Mouse (Mus musculus) R1 (cell line): ENCODE results near the gene Zbtb14.

ENCODE experiments used
- DNase-seq: peaks from one replicate; pipeline ENCODE4 v3.0.0-alpha.2; 2018; ENCODE audit warnings: low read depth, low spot score

Zbtb14 gene

DNA sequence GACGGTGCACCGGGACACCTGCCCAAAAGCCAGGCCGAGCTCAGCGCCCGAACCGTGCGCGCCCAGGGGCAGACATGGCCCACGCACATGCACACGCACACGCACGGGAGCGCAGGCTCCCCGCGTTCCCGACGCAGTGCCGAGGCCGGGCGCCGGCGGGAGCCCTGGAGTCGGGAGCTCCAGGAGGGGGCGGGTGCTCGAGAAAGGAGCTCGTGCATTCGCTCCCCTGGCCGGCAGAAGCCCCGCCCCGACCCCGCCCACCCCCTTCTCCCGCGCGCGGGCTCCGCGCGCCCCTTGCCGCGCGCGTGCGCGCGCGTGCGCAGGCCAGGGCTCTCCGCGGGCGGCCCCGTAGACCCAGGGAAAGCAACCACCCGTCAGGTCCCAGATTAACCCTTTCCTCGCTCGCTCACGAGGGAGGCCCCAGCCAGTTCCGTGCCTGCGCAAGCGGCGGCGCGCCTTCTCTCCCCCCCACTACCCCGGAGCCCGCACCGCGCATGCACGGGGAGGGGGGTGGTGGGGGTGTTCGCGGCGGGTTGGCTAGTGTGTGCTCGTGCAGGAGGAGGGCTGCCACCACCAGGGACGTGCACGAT is at the start of gene Zbtb14:
TSS of gene Zbtb14 (plus strand) at position 540 of the 590 bp plus-strand sequence.
- peak; percentile 96 for DNase-seq

DNA sequence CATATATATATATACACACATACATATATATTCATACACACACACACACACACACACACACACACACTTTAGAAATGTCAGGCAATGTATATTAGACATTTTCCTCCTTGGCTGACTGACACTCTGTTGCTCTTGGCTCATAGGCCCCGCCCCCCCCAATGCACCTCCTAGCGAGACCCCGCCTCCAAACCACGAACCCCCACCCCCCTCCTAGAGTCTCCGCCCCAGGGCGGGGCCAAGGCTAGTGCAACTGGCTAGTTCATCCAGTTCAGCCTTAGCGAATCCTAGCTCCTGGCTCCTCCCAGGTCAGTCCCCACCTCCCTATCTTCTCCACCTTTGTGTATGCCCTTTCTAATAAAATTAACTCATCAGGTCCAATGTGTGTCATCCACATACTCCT is 36.8 kb upstream of the Zbtb14 start:
- DNase-seq = peak; percentile 35

DNA sequence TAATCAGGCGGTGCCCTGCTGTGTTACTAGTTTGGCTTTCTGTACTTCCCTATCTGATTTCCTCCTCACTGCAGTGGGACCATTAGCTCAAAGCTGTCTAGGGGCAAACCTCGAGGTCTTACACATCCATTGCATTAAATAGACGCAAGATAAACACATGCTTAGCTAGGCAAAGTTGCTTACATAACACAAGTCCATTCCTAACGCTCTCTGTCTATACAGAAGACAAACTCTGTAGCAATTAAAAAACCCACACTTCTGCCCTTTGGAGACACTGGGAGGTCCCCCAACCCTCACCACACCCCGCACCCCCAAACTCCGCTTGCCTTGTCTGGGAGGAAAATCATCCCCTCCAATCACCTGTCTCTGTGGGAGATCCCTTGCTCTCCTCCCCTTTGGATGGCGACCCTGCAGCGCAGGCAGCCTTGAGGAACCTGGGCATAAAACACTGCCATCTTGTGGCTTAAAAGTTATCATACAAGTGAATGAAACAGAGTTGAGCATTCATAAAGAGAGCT is 33.8 kb upstream of the Zbtb14 start:
- peak; percentile 71 for DNase-seq

DNA sequence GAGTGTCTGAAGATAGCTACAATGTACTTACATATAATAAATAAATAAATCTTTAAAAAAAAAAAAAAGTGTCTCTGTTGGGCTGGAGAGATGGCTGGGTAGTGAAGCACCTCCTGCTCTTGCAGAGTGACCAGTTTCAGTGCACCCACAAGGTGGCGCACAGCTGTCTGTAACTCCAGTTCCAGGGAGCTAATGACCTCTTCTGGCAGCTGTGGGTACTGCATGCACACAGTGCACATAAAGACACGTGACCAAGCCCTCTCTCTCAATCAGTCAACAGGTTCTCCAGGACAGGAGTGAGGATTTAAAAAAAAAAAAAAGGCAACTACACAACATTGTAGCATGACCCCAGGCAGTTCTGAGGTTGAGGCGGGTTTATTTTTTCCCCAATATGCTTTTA is 17.8 kb upstream of the Zbtb14 start:
- DNase-seq = peak; percentile 96

DNA sequence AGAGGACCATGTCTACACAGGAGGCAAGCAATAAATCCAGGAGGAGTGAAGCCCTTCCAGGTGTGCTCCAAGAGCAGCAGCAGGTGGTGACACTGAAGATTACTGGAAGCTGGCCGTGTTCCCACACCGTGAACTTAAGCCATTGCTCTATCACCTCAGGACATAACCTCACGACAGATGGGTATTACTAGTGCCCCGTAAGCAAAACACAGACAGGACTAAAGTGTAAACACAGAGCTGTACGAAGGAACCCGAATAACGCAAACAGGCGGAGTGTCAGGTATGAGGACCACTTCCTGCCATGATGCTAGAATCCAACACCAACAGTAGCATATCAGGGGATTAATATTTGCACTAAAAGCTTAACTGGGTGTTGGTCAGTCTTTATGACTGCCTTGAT is 2.0 kb upstream of the Zbtb14 start:
- DNase-seq = no peak

DNA sequence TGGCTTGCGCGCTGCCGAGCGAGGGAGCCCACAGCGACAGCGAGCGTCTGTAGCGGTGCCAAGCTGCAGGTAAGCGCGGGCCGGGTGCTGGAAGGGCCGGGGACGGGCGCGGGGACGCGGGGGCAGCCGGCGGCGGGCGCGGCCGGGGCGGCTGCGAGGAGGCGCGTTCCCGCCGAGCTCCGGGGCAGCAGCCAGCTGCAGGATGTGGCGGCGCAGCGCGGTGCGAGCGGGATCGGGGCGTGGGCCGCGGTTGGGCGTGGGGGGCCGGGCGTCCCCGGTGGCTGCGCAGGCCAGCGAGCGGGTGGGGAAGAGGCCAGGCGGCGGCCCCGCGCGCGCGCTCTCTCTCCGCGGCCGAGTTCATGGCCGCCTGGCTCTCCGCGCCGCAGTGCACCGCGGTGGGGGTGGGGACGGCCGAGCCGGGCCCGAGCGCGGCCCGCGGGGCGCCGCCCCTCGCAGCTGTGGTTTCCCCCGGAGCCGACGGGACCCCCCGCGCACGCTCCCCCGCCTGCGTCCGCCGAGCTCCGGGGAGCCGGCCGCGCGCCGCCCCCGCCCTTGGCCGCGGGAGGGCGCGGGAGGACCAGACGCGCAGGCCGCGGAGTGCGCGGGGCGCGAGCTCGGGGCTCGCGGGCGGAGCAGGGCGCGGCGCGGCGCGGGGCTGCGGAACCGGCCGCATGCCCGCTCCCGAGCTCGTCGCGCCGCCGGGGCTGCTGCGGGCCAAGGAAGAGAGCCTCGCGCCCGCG is 521 bp downstream of the Zbtb14 start:
- no peak for DNase-seq

DNA sequence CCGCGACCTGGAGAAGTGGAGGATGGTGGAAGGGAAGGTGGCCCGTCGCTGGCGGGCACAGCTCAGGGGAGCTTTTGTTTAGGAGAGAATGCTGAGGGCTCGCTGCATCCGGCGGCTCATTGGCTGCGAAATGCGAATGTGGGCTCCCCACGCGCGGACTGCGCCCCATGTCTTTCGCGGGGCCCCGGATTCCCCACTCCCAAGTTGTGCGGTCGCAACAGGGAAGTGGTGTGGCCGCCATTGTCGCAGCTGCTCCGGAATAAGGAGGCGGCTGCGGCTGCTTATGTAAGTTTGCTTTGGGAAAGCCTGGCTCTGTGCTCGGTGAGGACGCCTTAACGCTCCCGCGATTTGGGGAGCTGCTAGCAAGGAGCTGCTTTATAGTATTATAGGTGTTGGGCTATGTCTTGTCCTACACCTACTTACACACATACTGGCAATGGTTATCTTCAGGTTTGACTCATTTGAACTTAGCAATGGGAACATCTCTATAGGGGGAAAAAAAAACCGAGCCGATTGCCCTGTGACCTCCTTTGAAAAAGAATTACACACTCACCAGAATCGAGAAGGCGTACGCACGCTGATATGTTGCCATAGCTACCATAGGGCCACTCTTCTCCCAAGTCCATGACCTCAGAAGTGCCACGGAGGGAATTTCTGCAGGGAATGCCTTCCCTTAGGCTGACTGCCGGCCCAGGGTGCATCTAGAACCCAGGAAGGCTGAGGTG is 1.3 kb downstream of the Zbtb14 start:
- peak; percentile 69 for DNase-seq

DNA sequence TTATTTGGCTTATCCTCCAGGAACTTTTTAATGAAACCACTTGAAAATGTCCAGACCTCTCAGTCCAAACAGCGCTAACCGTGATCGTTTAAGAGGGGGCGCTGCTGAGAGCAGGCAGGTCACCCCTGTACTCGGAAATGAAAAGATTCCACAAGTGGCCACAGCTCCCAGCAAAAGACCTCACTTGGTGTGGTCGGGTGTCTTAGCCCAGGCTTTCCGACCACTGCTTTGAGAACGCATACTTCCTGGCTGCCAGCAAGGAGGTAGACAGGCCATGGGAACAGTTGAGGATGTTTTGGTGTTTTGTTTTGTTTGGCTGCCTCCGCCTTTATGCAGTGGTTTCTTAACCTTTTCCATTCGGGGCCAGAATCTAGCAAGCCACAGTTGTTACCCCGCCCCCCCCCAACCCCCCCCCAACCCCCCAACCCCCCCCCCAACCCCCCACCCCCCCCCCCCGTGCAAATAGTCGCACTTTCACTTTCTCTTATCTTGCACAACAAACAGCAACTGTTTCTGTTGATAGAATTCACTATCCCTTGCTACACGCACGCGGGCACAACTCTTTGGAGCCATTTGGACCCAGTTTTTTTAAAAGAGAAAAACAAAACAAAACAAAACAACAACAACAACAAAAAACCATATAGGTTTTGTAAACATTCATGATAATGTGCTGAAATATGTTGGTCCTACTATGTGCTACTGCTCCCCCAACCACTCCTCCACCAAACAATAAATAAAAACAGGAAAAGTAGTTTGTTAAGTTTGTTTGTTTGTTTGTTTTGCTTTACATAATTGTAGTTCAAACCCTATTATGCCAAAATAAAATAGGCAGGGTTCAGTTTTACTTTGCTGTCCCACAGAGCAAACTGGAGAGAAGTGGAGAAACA is 13.5 kb downstream of the Zbtb14 start:
- DNase-seq = no peak

DNA sequence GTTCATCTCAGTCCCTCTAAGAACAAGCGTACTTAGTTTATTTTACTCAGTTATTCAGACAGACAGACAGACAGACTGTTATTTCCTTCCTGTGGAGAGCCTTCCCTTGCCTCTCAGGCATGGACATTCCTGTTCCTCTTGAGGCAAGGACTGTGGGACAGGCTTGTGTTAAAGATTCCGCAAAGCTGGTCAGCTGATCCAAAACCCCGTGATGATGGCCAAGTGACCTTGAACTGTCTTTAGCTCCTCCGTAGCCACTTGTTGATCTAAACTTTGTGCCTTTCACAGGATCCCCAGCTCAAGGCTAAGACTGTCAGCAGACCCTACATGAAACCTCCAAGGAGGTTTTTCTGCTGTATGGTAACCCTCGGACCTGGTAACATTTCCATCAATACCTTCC is 14.3 kb downstream of the Zbtb14 start:
- no peak for DNase-seq

DNA sequence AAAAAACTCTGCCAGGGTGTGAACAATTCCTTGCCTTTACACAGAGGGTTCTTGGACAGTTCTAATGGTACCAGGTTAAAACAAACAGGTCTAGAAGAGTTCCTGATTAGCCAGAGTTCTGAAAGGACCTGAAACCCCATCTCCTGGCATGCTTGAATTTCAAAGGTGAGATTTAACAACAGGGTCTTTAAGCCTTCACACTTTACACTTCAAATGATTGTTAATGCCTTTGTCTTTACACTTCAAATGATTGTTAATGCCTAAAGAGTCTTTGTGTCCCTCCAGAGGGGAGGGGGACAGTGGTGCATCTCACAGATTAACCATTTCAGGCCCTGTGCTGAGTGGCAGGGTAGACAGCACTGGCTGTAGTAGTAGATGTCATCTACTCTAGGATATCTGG is 15.2 kb downstream of the Zbtb14 start:
- no peak for DNase-seq

DNA sequence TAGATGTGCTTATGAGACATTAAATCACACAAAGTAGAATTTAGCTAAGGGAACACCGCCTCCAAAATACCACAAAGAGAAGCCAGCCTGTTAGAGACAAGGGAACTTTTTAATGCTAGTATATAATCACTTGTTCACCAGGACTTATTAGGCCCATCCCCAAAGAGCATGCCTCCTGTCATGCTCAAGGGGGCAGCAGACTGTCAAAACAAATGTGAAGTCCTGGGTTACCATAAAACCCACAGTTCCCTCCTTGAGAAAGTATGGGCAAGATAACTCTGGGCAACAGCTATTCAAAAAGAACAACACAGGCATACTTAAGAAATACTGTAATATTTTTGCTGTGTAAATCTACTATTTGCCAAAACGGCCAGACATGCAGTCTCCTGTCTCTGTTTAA is 18.3 kb downstream of the Zbtb14 start:
- no peak for DNase-seq

DNA sequence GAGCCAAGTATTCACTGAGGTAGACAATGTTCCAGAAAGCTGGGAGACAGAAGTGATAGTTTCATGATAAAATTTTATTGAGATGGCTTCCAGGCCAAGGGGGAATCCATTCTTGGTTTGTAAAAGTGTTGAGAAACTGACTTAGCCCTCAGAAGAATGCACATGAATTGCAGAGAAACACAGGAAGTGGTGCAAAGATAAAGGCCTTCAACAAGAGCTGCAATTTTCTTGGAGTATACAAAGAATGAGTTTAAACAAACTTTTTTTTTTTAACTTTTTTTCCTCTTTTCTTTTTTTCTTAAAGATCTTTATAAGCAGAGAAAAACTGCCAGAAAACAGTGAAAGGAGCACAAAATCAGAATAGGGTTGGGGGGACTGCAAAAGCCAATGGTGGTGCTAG is 33.3 kb downstream of the Zbtb14 start:
- no peak for DNase-seq

DNA sequence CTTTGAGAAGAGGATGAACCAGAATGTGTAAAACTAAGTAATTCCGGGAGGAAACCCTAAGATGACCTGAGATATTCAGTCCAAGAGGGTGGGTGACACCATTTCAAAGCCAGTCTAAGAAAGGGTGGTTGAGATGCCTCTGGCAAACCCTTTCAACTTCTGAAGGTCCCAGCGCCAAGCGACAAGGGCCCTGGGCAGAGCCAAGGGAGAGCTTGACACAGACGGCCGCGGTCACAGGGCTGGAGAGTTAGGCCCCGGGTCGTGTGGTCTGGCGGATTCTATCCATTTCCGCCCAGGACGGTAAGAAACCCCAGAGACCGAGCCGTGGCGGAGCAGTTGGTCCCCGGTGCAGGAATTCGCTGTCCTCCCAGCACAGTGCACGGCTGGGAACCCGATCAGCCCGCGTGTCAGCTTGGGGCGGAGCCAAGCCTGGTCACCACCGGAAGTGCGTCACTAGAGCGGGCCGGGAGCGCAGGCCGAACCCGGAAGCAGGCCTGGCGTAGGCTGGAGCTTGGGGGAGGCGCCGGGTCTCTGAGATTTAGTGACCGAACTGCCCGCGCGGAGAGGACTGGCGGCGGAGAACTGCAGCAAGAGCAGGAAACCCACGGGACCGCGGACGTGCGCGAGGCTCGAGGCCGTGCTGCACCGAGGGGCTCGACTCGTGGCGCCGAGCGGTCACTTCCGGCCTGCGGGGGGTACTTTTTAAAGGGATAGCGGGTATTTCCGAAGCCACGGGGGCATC is 34.2 kb downstream of the Zbtb14 start:
- peak; percentile 93 for DNase-seq

DNA sequence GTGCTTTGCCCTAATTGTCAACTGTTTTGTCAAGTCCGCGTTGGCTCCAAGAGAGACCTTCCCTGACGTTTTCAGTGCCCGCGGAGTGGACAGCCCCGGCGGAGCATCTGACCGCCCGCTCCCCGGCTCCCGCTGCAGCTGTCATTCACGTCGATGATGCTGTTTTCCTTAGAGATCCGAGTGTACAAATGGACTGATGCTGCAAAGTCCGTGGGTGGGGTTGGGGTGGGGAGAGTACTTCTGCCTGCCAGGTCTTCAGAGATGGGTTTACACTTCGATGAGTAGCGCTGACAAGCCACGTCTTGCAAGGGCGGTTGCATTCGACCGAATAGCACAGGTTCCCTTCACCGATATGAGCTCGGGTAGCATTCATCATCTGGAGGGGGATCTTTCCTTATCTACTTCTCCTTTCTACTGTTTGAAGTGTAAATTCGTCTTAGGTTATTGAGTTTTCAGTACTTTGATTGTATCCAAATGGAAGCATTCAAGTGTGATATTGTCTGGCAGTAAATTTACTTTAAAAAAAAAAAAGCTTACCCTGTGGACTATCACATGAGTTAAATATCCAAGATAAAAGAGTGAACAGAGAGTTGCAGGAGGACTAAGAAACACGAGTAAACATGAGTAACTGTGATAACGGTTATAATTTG is 35.0 kb downstream of the Zbtb14 start:
- peak; percentile 39 for DNase-seq

DNA sequence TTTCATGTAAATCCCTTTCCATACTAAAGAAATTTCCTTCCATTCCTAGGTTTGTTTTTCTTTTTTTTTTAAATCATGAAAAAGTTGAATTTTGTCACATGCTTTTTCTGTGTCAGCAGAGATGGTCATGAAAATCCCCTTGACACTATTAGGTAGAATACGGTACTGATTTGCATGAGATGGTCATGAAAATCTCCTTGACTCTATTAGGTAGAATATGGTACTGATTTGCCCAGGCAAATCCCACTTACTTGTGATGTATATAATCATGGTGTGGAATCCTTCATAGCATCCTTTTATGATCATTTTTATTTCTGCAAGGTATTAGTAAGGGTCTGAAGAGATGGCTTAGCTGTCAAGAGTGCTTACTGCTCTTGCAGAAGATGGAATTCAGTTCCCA is 38.7 kb downstream of the Zbtb14 start:
- peak; percentile 84 for DNase-seq

DNA sequence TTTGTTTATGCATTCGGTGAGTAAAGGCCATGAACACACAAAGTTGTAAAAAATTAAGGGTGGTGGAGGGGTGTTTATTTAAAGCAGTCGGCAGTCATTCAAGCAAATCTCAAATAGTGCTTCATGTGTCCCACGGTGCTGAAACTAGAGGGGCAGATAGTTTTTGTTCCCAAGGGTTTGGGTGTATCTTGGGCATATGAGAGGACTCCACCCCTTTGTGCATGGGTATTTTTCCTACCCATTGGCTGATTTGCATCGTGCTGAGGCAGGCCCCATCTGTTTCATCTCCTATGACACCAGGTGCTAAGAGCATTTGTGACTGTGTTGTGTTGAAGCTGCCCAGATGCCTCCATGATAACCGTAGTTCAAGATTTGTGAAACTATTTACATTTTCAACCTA is 55.0 kb downstream of the Zbtb14 start:
- no peak for DNase-seq

DNA sequence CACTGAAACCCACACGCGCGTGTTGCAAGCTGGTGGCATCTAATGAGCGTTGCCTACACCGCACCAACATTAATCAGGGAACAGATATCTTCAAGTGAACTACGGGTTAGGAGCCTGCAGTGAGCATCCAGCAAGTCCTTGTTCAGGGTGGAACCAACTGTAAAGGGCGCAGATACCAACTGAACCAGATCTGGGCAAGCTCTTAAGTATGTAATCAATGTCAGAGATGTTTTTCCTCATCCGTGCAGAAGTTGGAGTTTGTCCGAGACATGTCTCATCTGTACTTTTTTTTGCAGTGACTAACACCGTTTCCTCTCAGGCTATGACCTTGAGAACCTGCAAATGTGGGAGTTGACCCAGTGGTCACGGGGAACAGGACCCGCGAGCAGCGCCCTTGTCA is 55.6 kb downstream of the Zbtb14 start:
- no peak for DNase-seq

DNA sequence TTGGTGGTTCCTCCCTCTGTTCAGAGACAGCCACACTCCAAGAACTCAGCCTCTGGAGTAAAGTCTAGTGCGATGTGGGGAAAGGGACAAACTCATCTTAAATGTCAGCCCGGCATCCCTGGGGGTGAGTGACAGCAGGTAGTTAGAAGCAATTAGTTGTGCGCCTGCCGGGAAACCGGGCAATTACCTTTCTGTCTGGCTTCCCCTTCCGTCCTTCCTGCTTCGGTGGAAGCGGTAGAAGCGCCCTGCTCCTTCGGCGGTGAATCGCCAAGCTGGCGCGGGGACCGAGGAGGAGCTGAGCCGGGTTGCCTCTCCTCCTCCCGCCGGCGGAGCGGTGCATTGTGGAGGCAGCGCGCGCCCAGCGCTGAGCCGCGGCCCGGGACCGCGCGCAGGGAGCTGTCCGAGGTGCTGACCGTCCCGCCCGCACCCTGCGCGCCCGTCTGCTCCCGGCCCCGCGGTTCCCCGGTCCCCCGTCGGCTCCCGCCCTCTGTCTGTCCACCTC is 56.2 kb downstream of the Zbtb14 start, which contains the start of gene Akain1:
TSS of gene Akain1 (plus strand) at position 337 of the 502 bp plus-strand sequence.
- peak; percentile 64 for DNase-seq

DNA sequence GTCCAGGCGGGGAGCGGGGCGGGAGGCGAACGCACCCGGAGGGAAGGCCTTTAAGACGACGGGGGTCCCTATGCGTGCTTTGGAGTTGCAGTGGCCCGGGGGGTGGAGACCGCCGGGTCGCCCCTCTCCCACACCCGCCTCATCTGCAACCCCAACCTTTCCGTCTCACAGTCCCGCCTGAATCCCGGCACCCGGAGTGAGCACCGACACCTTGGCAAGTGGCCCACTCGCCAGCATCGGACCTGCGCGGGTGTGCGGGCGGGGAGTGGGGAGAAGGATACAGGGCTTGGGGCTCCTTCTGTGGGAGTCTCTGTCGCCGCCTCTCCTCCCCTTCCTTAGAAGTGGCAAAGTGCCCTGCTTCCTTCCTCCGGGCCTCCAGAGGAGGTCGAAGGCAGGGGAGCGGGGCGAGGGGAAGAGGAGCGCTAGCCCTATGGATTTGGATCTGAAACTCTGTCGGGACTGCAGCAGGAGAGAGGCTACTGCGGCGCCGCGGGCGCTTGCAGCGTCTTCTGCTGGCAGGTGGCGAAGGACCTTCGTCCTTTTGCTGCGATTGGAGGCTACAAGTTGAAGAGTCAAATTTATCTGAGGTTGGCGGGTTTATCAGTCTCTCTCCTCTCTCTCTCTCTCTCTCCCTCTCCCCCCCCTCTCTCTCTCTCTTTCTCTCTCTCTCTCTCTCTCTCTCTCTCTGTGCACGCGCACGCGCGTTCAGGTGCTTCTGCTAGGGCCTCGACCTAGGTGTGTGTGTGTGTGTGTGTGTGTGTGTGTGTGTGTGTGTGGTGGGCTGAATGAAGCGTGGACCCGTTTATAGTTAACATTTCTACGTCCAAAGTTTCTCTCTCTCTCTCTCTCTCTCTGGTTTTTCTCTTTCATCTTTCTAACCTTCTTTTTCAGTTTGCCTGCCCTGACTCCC is 57.0 kb downstream of the Zbtb14 start:
- DNase-seq = peak; percentile 62
